Mouse (Mus musculus) gastrocnemius, postnatal 10 days (tissue): ENCODE data around the gene Mkrn1. TPM values are rescaled to one million over a fixed set of nuclear protein-coding genes. Genes with fewer than 3 reads are reported as not detected.
"Not testable (repeated sequence)": the region's sequence is repeated elsewhere in the genome, so short reads cannot be mapped to it uniquely, and the experiment has no call there.

Source experiments
- DNase-seq: peaks from one replicate; pipeline ENCODE4 v3.0.0; 2021; ENCODE audit warnings: mixed read lengths
- total RNA-seq, 2 experiments: library from RNA; stranded (reverse); gene quantifications; 2 replicates each; pipeline ENCODE4 v1.2.3; 2021

The Mkrn1 gene
- total RNA-seq, 2 experiments from 2014 or later = 30.4 to 31.8 TPM

GRCm38 (mm10) chr6:39379749-39380148 lies 40.5 kb downstream of the Mkrn1 start:
- DNase-seq = no peak

DNA sequence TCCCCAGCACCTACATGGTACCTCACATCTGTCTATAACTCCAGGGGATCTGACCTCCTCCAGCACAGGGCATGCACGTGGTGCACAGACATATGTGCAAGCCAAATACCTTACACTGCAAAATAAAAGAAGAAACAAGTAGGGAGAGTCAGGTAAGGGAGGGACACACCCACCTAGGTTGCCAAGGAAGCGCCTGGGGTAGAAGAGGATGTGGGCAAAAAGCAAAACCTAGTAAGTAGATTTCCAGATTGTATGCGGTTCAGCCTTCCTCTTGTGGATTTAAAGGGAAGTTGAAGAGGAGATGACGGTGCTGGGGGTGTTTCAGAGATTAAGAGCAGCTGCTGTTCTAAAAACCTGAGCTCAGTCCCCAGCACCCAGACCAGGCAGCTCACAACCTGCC lies 41.0 kb downstream of the Mkrn1 start:
- DNase-seq = no peak

- DNase-seq = not testable (repeated sequence)
These were observed 42.0 kb downstream of the Mkrn1 start for GRCm38 (mm10) chr6:39378161-39378835.

DNA sequence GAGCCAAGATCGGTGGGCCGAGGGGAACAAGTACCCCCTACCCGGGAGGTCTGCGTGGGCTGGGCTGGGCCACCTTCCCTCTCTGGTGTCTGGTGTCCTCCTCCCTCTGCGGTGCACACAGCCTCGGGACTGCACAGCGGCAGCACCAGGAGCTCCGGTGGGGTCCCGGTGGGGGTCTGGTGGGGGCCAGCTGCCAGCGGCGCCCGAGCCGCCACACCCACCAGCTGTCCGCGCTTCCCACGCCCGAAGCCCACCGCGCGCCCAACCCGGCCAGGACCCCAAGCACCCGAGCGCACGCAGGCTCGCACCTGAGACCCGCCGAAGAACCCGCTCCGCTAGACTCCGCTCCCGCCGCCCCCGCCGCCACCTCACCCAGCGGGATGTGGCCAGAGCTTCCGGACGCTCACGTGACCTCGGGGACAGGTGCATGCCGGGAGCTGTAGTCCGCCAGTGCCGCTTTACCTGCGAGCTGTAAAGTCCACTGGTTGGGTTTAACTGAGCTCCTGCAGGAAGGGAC lies 42.9 kb downstream of the Mkrn1 start, which contains the start of gene Slc37a3:
Gene Slc37a3 (minus strand): TSS at position 365 of the 517 bp plus-strand sequence.
- DNase-seq = peak; percentile 85

- no peak for DNase-seq
These were observed 43.5 kb downstream of the Mkrn1 start for GRCm38 (mm10) chr6:39376775-39377174.

- no peak for DNase-seq
These were observed 46.8 kb downstream of the Mkrn1 start for GRCm38 (mm10) chr6:39373301-39373955.

GRCm38 (mm10) chr6:39372727-39373126 lies 47.5 kb downstream of the Mkrn1 start:
- peak; percentile 9 for DNase-seq

DNA sequence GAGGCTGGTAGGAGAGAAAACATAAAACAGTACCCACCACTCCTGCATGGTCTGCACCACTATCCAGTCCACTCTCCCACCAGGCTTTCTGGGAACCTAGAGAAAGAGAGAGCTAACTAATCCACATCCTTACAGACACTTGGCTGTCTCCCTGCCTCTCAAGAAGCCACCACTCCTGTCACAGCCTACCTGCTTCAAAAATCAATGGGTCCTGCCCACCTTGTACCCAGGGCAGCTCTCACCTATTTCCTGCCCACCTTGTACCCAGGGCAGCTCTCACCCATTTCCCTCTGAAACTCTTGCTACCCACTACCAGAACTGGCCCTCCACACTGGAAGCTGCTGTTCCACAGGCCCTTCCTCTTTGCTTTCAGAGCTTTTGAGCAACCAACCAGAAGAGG lies 48.2 kb downstream of the Mkrn1 start:
- DNase-seq = no peak

DNA sequence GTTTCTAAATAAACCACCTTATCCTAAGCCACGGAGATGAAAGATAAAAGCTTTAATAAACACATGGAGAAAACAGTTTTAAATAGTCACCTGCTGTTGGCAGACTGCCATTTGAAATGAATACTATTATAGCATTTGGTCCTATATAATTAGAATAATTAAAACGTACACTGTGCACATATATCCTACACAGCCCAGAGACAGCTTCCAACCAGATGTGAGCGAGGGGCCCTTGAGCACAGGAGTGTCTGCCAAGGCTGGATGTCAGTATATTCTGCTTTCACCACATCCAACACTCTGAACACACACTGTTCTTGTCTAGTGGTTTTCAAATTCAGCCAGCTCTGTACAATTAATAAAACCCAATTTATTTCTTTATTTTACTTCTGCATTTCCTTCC lies 50.6 kb downstream of the Mkrn1 start:
- DNase-seq = no peak

GRCm38 (mm10) chr6:39362684-39363083 lies 57.6 kb downstream of the Mkrn1 start:
- DNase-seq = no peak

GRCm38 (mm10) chr6:39359207-39359606 lies 61.1 kb downstream of the Mkrn1 start:
- DNase-seq = not testable (repeated sequence)

- DNase-seq = no peak
These were observed 71.3 kb downstream of the Mkrn1 start for GRCm38 (mm10) chr6:39348946-39349345.

GRCm38 (mm10) chr6:39347880-39348814 lies 72.1 kb downstream of the Mkrn1 start:
- no peak for DNase-seq

Other genes starting within 250 kb of the Mkrn1 start
- 10 to 100 TPM; 15.8 to 16.3 TPM for gene Kdm7a, start 213.7 kb downstream of the Mkrn1 start, total RNA-seq
- 10 to 100 TPM; 21.0 to 32.2 TPM for gene Slc37a3, start 42.8 kb downstream of the Mkrn1 start, total RNA-seq
- gene Rab19, start 39.3 kb downstream of the Mkrn1 start, total RNA-seq = under 1 TPM in 1 of 2 experiments, not detected in 1; 0.16 TPM
- 10 to 100 TPM; 15.4 to 19.9 TPM for gene Dennd2a, start 137.4 kb upstream of the Mkrn1 start, total RNA-seq
- 10 to 100 TPM in 1 of 2 experiments, 1 to 10 TPM in 1; 6.2 to 12.5 TPM for gene Adck2, start 153.4 kb upstream of the Mkrn1 start, total RNA-seq
- gene Gm42420, start 165.3 kb upstream of the Mkrn1 start, total RNA-seq = not detected
- gene Ndufb2, start 172.1 kb upstream of the Mkrn1 start, total RNA-seq = 100 to 1,000 TPM; 263 to 317 TPM